Mouse (Mus musculus) midbrain, embryonic 15.5 days (tissue): ENCODE results near the gene Naip6. TPM values are rescaled to one million over a fixed set of nuclear protein-coding genes. Genes with fewer than 3 reads are reported as not detected.
"Not testable (repeated sequence)": the region's sequence is repeated elsewhere in the genome, so short reads cannot be mapped to it uniquely, and the experiment has no call there.

ENCODE experiments used
- ATAC-seq: fragments of 200-750 bp; cut with Nextera tagmentation; replicated peaks from 2 replicates; pipeline ENCODE4 v1.8.0; 2017; ENCODE audit warnings: moderate TSS enrichment
- H3K27ac ChIP-seq: fragments of 300-500 bp; sonication (generic); 2 replicates; pipeline ENCODE4 v1.5.1; 2015; ENCODE audit warnings: mild to moderate bottlenecking, inconsistent platforms
- H3K27me3 ChIP-seq: fragments of 300-500 bp; sonication (generic); replicated peaks from 2 replicates; pipeline ENCODE4 v1.6.1; 2015; ENCODE audit warnings: inconsistent platforms
- H3K36me3 ChIP-seq: fragments of 300-500 bp; sonication (generic); replicated peaks from 2 replicates; pipeline ENCODE4 v1.6.1; 2015; ENCODE audit warnings: inconsistent platforms
- H3K4me1 ChIP-seq: fragments of 300-500 bp; sonication (generic); 2 replicates; pipeline ENCODE4 v1.6.1; 2015; ENCODE audit warnings: inconsistent platforms
- H3K4me2 ChIP-seq: fragments of 300-500 bp; sonication (generic); 2 replicates; pipeline ENCODE4 v1.6.1; 2015; ENCODE audit warnings: inconsistent platforms, mild to moderate bottlenecking, moderate library complexity
- H3K4me3 ChIP-seq: fragments of 300-500 bp; sonication (generic); 2 replicates; pipeline ENCODE4 v1.5.1; 2015; ENCODE audit warnings: mild to moderate bottlenecking, inconsistent platforms
- H3K9ac ChIP-seq: fragments of 300-500 bp; sonication (generic); 2 replicates; pipeline ENCODE4 v1.6.1; 2015; ENCODE audit warnings: mild to moderate bottlenecking, inconsistent platforms
- H3K9me3 ChIP-seq: fragments of 300-500 bp; sonication (generic); 2 replicates; pipeline ENCODE4 v1.6.1; 2016; ENCODE audit warnings: inconsistent platforms
- WGBS: fragments of 180-500 bp; shearing (Covaris S2); methylation state at CpG from one replicate; pipeline ENCODE4 v1.1.7; 2015; ENCODE audit warnings: mixed read lengths; 5-methylcytosine and 5-hydroxymethylcytosine counted together
- polyA plus RNA-seq: library from polyadenylated mRNA; unstranded; fragments of >200 nt; fragmentation: Nextera tagmentation; extraction: Ambion mirVana; gene quantifications from 2 replicates; pipeline ENCODE4 v1.2.1, GENCODE M21; 2015

Gene Naip6
- 0.08 TPM in 1 of 2 replicates, not detected in the other for polyA plus RNA-seq

DNA sequence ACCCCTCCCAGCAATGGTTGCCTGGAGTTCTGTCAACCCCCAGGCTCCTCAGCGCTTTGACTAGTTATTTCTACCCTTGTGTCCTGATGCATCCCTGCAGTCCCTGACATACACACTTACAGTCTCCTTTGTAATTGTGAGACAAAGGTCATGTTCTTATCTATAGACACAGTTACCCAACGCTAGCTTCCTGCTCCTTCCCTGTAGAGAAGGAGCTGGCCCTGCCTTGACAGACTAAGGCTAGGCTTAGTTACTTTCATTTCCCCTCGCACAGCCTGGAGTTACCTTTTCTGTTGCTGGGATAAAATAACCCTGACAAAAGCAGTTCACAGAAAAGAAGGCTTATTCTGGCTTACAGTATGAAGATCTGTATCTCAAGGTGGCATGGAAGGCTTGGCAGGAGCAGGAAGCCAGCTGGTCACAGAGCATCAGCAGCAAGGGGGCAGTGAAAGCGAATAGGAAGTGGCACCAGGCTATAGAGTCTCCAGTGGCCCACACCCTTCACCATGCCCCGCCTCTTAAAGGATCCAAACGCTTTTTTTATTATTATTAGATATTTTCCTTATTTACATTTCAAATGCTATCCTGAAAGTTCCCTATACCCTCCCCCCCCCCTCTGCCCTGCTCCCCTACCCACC is at the start of gene Naip6:
TSS of gene Naip6 (minus strand) at position 419 of the 638 bp plus-strand sequence.
- H3K4me3 ChIP-seq, H3K4me2 ChIP-seq, H3K9me3 ChIP-seq, ATAC-seq, H3K9ac ChIP-seq, H3K36me3 ChIP-seq, H3K4me1 ChIP-seq, H3K27ac ChIP-seq, H3K27me3 ChIP-seq: not testable (repeated sequence)
- WGBS: 72% methylated on average over 6 of the region's 6 CpGs

DNA sequence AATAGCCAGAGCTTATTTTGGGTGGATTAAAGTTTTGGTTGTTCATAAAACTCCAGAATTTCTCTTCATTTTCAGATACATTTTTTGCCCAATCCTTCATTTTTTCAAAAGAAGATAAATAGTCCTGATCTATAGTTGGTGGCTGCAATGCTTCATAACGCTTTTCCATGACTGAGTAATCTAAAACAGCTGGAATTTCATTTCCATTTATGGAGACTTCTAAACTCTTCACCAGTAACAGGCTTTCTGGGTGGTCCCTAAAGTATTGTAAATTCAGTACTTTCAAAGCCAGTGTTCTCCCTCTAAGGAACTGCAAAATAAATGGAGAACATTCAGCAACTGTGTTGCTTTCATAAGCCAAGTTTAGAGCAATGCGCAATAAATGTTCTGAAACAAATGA is 34.8 kb upstream of the Naip6 start:
- ATAC-seq, H3K36me3 ChIP-seq: not testable (repeated sequence)
- WGBS: 86% methylated on average over 2 of the region's 2 CpGs

DNA sequence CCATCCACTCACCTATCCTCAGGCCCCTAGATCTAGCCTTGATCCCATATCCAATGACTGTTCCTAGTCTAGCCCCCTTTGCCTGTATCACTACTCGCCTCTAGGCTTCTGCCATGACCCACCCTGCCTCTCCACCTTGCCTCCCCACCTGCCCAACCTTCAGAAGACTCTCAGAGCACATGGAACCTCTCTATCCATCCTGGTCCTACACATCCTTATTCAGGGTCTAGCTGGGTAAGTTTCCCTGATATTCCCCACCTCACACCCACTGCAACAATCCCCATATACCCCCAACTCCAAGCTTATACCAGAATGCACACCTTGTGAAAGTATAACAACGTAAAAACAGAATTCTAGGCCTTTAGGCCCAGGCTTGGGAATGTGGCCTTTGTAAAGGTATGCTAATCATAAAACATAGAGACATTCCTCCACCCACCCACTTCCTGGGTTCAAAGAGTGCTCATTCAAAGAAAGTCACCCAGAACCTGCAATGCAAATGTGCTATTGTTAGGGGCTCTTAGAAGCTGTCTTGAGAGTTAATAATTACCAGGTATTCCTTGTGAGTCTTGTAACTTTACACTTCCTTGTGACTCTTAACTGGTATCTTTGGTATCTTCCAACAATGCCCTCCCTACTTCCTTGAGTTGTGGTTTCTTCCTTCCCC is 32.2 kb upstream of the Naip6 start:
- not testable (repeated sequence) for H3K4me3 ChIP-seq, H3K27me3 ChIP-seq, H3K27ac ChIP-seq, H3K4me1 ChIP-seq, H3K9ac ChIP-seq, H3K9me3 ChIP-seq, H3K36me3 ChIP-seq, ATAC-seq, H3K4me2 ChIP-seq
- 59% methylated on average over 1 of the region's 2 CpGs for WGBS

More for the DNA sequence above, 34.8 kb upstream of the Naip6 start:
- H3K9me3 ChIP-seq, H3K4me3 ChIP-seq, H3K4me2 ChIP-seq, H3K4me1 ChIP-seq, H3K27me3 ChIP-seq, H3K27ac ChIP-seq, H3K9ac ChIP-seq: not testable (repeated sequence)

DNA sequence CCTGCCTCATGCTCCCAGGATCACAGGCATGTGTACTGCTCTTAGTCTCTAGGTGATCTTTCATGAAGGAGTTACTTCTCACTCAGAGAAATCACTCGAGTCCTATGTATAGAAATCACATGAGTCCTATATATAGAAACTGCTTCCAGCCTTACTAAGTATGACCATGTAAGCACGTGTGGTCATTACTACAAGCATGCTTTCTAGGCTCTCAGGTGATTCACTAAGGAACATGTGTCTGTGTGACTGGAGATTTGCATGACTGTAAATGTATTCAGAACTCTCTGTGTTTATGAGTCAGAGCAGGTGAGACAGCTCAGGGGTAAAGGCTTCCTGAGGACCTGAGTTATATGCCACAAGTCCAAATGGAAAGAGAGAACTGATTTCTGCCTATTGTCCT is 24.3 kb upstream of the Naip6 start:
- Histone ChIP-seq H3K27ac (no peak overlapping the region), H3K36me3 (no peaks in the 10 kb centered on the region), H3K9me3 (no peaks in the 10 kb centered on the region), H3K9ac (no peak overlapping the region), H3K4me2 (no peak overlapping the region), H3K4me1 (no peaks in the 10 kb centered on the region), H3K27me3 (no peaks in the 10 kb centered on the region), H3K4me3 (no peak overlapping the region)
- ATAC-seq: no peak
- WGBS: 79% methylated on average over 2 of the region's 2 CpGs

DNA sequence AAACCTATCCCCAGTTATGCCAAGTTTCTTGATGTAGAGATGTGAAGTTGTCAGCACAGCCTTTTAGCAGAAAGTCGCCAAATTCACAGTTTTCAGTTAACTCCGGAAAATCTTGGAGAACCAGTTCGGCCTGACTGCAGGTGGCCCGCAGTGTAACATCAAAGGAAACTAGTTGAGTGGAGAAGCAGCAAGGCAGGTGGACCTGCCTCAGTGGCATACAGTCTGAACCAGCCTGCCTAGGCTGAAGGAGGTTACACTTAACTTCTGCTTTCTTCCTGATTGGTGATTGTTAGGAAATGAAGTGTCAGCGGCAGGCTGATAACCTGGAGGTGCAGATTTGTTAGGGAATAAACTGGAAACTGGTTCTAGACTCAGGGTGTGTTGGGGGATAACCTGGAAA is 14.3 kb upstream of the Naip6 start:
- WGBS: 52% methylated on average over 5 of the region's 5 CpGs
- H3K9ac ChIP-seq, H3K4me1 ChIP-seq, H3K4me3 ChIP-seq, H3K4me2 ChIP-seq, H3K9me3 ChIP-seq, H3K27me3 ChIP-seq, H3K27ac ChIP-seq, H3K36me3 ChIP-seq, ATAC-seq: not testable (repeated sequence)

DNA sequence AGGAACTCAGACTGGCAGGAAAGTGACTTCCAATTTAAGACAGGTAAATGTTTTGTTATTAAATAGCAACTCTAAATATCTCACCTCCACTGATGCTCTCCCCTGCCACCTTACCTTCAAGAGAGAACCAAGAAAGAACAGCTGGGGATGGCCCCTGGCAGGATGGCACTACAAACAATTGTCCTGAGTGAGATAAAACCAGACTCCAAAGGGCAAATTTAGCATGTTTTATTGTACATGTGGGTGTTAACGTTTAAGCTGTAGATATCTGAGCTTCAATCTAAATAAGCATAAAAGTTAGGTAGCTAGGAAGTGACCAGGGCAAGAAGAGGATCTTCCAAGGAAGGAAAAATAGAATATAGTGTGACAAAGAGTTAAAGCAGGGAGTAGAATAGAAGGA is 11.4 kb upstream of the Naip6 start:
- H3K4me1 ChIP-seq, H3K4me3 ChIP-seq, ATAC-seq, H3K9me3 ChIP-seq, H3K36me3 ChIP-seq, H3K27me3 ChIP-seq, H3K4me2 ChIP-seq, H3K27ac ChIP-seq, H3K9ac ChIP-seq: not testable (repeated sequence)
- WGBS: 19% methylated on average over 1 of the region's 1 CpGs

DNA sequence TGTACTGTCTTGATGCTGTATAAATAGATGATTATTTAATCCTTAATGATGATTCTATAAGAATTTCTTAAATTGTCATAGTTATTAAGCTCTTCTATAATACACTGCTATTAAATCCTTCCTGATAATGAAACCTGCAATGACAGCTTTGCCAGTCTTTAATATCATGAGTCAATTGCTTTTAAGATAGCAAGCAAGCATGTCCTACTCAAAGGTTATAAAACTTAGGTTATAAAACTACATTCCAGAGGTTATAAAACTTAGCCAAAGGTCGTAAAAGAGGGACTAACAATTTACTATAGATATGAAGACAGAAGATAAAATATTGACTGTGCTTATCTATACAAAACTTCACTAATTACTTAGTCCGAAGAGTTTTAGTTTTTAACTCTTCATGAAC is 10.6 kb upstream of the Naip6 start:
- WGBS: 79% methylated on average over 2 of the region's 2 CpGs
- not testable (repeated sequence) for H3K4me3 ChIP-seq, H3K4me1 ChIP-seq, H3K27me3 ChIP-seq, ATAC-seq, H3K9ac ChIP-seq, H3K4me2 ChIP-seq, H3K9me3 ChIP-seq, H3K27ac ChIP-seq, H3K36me3 ChIP-seq

DNA sequence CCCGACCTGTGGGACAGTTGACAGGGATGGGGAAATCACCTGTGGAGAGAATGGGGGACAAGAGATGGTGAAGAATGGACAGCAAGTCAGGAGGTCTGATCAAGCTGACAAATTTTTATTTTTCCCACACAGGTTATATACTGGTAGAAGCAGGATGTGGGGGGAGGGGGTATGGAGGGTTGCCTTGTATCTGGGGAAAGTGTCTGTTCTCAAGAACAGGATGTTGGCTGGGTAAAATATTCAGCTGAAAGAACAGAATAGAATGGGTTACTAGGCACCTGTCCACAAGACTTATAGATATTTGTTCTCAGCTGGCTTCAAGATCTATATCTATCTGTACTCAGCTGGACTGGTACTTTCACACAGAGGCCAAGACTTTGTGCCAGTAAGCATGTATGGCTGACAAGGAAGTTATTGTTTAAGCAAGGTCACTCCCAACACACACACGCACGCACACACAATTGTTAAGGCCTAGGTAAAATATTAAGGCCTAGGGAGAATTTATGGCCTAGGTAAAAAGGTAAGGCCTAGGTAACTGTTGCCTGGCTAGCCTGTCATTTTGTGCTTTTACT is 4.9 kb upstream of the Naip6 start:
- H3K36me3 ChIP-seq, H3K4me3 ChIP-seq, H3K27me3 ChIP-seq, H3K4me2 ChIP-seq, H3K27ac ChIP-seq, H3K9ac ChIP-seq, H3K9me3 ChIP-seq, H3K4me1 ChIP-seq, ATAC-seq: not testable (repeated sequence)
- 90% methylated on average over 3 of the region's 3 CpGs for WGBS

DNA sequence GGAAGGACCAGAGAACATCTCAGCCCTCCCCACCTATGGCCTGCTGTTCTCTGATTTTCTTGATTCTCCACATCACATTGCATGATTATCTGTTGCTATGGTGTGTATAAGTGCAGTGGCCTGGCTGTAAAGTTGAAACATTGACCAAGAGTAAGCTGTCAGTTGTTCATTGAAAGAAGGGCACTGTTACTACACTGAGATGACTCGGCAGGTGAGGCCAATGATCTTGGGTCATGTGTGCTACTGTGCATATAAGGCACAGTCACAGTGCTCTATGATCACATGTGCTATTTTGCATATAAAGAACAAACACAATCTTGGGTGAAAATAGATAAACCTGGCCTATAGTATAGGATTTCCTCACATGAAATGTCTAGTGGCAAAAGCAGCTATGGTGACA is 32.9 kb downstream of the Naip6 start:
- H3K27ac ChIP-seq: no peak overlapping the region
- no peaks in the 10 kb centered on the region for H3K27me3 ChIP-seq
- no peaks in the 10 kb centered on the region for H3K4me1 ChIP-seq
- no peak overlapping the region for H3K4me2 ChIP-seq
- ATAC-seq: no peak
- no peaks in the 10 kb centered on the region for H3K9me3 ChIP-seq
- H3K9ac ChIP-seq: no peak overlapping the region
- H3K4me3 ChIP-seq: no peak overlapping the region
- 98% methylated on average over 1 of the region's 1 CpGs for WGBS
- H3K36me3 ChIP-seq: no peaks in the 10 kb centered on the region

DNA sequence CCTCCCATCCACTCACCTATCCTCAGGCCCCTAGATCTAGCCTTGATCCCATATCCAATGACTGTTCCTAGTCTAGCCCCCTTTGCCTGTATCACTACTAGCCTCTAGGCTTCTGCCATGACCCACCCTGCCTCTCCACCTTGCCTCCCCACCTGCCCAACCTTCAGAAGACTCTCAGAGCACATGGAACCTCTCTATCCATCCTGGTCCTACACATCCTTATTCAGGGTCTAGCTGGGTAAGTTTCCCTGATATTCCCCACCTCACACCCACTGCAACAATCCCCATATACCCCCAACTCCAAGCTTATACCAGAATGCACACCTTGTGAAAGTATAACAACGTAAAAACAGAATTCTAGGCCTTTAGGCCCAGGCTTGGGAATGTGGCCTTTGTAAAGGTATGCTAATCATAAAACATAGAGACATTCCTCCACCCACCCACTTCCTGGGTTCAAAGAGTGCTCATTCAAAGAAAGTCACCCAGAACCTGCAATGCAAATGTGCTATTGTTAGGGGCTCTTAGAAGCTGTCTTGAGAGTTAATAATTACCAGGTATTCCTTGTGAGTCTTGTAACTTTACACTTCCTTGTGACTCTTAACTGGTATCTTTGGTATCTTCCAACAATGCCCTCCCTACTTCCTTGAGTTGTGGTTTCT is 45.9 kb downstream of the Naip6 start:
- H3K4me2 ChIP-seq, H3K27me3 ChIP-seq, H3K4me3 ChIP-seq, ATAC-seq, H3K36me3 ChIP-seq, H3K4me1 ChIP-seq, H3K27ac ChIP-seq, H3K9me3 ChIP-seq, H3K9ac ChIP-seq: not testable (repeated sequence)
- no CpG with 5 or more reads among the region's 1 CpGs for WGBS

DNA sequence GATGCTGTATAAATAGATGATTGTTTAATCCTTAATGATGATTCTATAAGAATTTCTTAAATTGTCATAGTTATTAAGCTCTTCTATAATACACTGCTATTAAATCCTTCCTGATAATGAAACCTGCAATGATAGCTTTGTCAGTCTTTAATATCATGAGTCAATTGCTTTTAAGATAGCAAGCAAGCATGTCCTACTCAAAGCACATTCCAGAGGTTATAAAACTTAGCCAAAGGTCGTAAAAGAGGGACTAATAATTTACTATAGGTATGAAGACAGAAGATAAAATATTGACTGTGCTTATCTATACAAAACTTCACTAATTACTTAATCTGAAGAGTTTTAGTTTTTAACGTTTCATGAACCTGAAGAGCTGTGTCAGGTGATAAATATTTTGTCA is 60.5 kb downstream of the Naip6 start:
- H3K36me3 ChIP-seq, H3K9ac ChIP-seq, H3K27ac ChIP-seq, H3K4me2 ChIP-seq, H3K4me1 ChIP-seq, H3K27me3 ChIP-seq, ATAC-seq, H3K9me3 ChIP-seq, H3K4me3 ChIP-seq: not testable (repeated sequence)
- WGBS: 76% methylated on average over 2 of the region's 2 CpGs

DNA sequence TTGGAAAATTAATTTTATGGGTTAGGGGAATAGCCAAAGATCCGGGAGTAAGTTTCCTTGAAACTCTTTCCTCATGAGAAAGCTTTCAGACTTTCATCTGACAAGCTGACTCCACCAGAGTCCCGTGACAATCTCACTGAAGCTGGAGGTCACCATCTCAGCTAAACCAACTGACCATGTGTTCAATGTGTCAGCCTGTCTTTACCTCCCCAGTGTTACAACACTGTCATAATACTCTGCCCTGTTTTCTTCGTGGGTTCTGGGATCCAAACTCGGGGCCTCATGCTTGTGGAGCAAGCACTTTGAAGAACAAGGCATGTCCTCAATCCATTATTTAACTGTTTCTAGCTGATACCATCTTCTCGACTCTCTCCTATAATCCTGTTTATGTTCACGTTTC is 61.5 kb downstream of the Naip6 start:
- not testable (repeated sequence) for ATAC-seq, H3K27ac ChIP-seq, H3K4me1 ChIP-seq, H3K4me2 ChIP-seq, H3K4me3 ChIP-seq, H3K36me3 ChIP-seq, H3K9me3 ChIP-seq, H3K27me3 ChIP-seq, H3K9ac ChIP-seq
- 86% methylated on average over 6 of the region's 6 CpGs for WGBS

DNA sequence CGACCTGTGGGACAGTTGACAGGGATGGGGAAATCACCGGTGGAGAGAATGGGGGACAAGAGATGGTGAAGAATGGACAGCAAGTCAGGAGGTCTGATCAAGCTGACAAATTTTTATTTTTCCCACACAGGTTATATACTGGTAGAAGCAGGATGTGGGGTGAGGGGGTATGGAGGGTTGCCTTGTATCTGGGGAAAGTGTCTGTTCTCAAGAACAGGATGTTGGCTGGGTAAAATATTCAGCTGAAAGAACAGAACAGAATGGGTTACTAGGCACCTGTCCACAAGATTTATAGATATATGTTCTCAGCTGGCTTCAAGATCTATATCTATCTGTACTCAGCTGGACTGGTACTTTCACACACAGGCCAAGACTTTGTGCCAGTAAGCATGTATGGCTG is 65.6 kb downstream of the Naip6 start:
- H3K9ac ChIP-seq, H3K4me3 ChIP-seq, H3K36me3 ChIP-seq, H3K27ac ChIP-seq, ATAC-seq, H3K9me3 ChIP-seq, H3K4me2 ChIP-seq, H3K27me3 ChIP-seq, H3K4me1 ChIP-seq: not testable (repeated sequence)
- WGBS: 92% methylated on average over 2 of the region's 2 CpGs
